Mouse (Mus musculus): ENCODE measurements around the gene Ccdc185.
A peak's percentile ranks its signal among the peaks of the same experiment; 100 is the strongest.

The Ccdc185 gene

GRCm38 (mm10) chr1:182758783-182759182 lies 9.8 kb upstream of the Ccdc185 start:
- Histone ChIP-seq H3K9me3 (ENCODE audit: low read length) (no peaks in the 10 kb centered on the region), H3K4me1 (replicated peaks; ENCODE audit: low read depth, low read length) (peaks cover 13% of the 10 kb centered on the region), H3K27me3 (ENCODE audit: insufficient read depth, low read length) (peaks cover 41% of the 10 kb centered on the region), H3K36me3 (ENCODE audit: insufficient read depth, low read length) (no peaks in the 10 kb centered on the region), H3K4me3 (replicated peaks; ENCODE audit: low read length) (no peak overlapping the region)
- TF ChIP-seq POU5F1 (IDR thresholded peaks at IDR 0.05; ENCODE audit: borderline replicate concordance, low read length) (no peak), NANOG (IDR thresholded peaks at IDR 0.05; ENCODE audit: borderline replicate concordance, low read length) (no peak)

- Histone ChIP-seq H3K36me3 (ENCODE audit: insufficient read depth, low read length) (no peaks in the 10 kb centered on the region), H3K27me3 (ENCODE audit: insufficient read depth, low read length) (peaks cover 30% of the 10 kb centered on the region), H3K4me1 (replicated peaks; ENCODE audit: low read depth, low read length) (peaks cover 4% of the 10 kb centered on the region), H3K4me3 (replicated peaks; ENCODE audit: low read length) (no peak overlapping the region), H3K9me3 (ENCODE audit: low read length) (no peaks in the 10 kb centered on the region)
- TF ChIP-seq NANOG (IDR thresholded peaks at IDR 0.05; ENCODE audit: borderline replicate concordance, low read length) (no peak), CTCF (conservative IDR thresholded peaks at IDR 0.05; ENCODE audit: low read length) (no peak), POU5F1 (IDR thresholded peaks at IDR 0.05; ENCODE audit: borderline replicate concordance, low read length) (no peak)
Observed at GRCm38 (mm10) chr1:182754865-182755264, 5.9 kb upstream of the Ccdc185 start.

- peaks cover 9% of the 10 kb centered on the region for H3K4me1 ChIP-seq (replicated peaks; ENCODE audit: low read depth, low read length)
- H3K9me3 ChIP-seq (ENCODE audit: low read length): no peaks in the 10 kb centered on the region
- peaks cover 36% of the 10 kb centered on the region for H3K27me3 ChIP-seq (ENCODE audit: insufficient read depth, low read length)
- H3K36me3 ChIP-seq (ENCODE audit: insufficient read depth, low read length): no peaks in the 10 kb centered on the region
- TF ChIP-seq CTCF (conservative IDR thresholded peaks at IDR 0.05; ENCODE audit: low read length): no peak
- no peak for TF ChIP-seq NANOG (IDR thresholded peaks at IDR 0.05; ENCODE audit: borderline replicate concordance, low read length)
- TF ChIP-seq POU5F1 (IDR thresholded peaks at IDR 0.05; ENCODE audit: borderline replicate concordance, low read length): no peak
- no peak overlapping the region for H3K4me3 ChIP-seq (replicated peaks; ENCODE audit: low read length)
Observed at GRCm38 (mm10) chr1:182753694-182754093, 4.7 kb upstream of the Ccdc185 start.

GRCm38 (mm10) chr1:182751301-182751700 lies 2.3 kb upstream of the Ccdc185 start:
- TF ChIP-seq POU5F1 (IDR thresholded peaks at IDR 0.05; ENCODE audit: borderline replicate concordance, low read length) (no peak), NANOG (IDR thresholded peaks at IDR 0.05; ENCODE audit: borderline replicate concordance, low read length) (no peak), CTCF (conservative IDR thresholded peaks at IDR 0.05; ENCODE audit: low read length) (no peak)
- peaks cover 60% of the 10 kb centered on the region for H3K27me3 ChIP-seq (ENCODE audit: insufficient read depth, low read length)
- H3K36me3 ChIP-seq (ENCODE audit: insufficient read depth, low read length): no peaks in the 10 kb centered on the region
- H3K4me1 ChIP-seq (replicated peaks; ENCODE audit: low read depth, low read length): peaks cover 26% of the 10 kb centered on the region
- no peak overlapping the region for H3K4me3 ChIP-seq (replicated peaks; ENCODE audit: low read length)
- no peaks in the 10 kb centered on the region for H3K9me3 ChIP-seq (ENCODE audit: low read length)

GRCm38 (mm10) chr1:182747834-182748233 lies 1.1 kb downstream of the Ccdc185 start:
- H3K9me3 ChIP-seq (ENCODE audit: low read length): no peaks in the 10 kb centered on the region
- H3K4me1 ChIP-seq (replicated peaks; ENCODE audit: low read depth, low read length): peaks cover 26% of the 10 kb centered on the region
- no peak for TF ChIP-seq CTCF (conservative IDR thresholded peaks at IDR 0.05; ENCODE audit: low read length)
- TF ChIP-seq NANOG (IDR thresholded peaks at IDR 0.05; ENCODE audit: borderline replicate concordance, low read length): no peak
- TF ChIP-seq POU5F1 (IDR thresholded peaks at IDR 0.05; ENCODE audit: borderline replicate concordance, low read length): no peak
- peak overlapping the region; percentile 69 for H3K4me3 ChIP-seq (replicated peaks; ENCODE audit: low read length)
- H3K36me3 ChIP-seq (ENCODE audit: insufficient read depth, low read length): no peaks in the 10 kb centered on the region
- peaks cover 54% of the 10 kb centered on the region for H3K27me3 ChIP-seq (ENCODE audit: insufficient read depth, low read length)

DNA sequence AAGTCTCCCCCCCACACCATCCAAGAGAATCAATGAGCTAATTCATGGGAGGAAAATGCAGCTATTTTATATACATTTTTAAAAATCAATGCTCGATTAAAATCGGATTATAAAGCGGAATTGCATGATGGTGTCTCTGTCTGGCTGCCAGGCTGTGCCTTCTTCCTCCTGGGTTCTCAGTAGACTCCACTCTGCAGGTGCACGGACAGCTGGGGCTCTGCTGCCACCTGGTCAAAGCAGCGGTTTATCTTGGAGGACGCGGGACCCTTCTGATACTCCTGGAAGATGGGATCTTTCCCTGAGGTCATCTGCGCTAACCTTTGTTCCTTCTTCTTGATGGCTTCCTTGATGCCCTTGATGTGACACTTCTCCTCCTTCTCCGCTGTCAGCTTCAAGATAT lies 1.9 kb downstream of the Ccdc185 start:
- H3K4me1 ChIP-seq (replicated peaks; ENCODE audit: low read depth, low read length): peaks cover 26% of the 10 kb centered on the region
- H3K9me3 ChIP-seq (ENCODE audit: low read length): no peaks in the 10 kb centered on the region
- no peaks in the 10 kb centered on the region for H3K36me3 ChIP-seq (ENCODE audit: insufficient read depth, low read length)
- H3K4me3 ChIP-seq (replicated peaks; ENCODE audit: low read length): peak overlapping the region; percentile 69
- H3K27me3 ChIP-seq (ENCODE audit: insufficient read depth, low read length): peaks cover 54% of the 10 kb centered on the region
- no peak for TF ChIP-seq NANOG (IDR thresholded peaks at IDR 0.05; ENCODE audit: borderline replicate concordance, low read length)
- no peak for TF ChIP-seq POU5F1 (IDR thresholded peaks at IDR 0.05; ENCODE audit: borderline replicate concordance, low read length)

GRCm38 (mm10) chr1:182735891-182736290 lies 13.1 kb downstream of the Ccdc185 start:
- Histone ChIP-seq H3K4me1 (replicated peaks; ENCODE audit: low read depth, low read length) (no peaks in the 10 kb centered on the region), H3K9me3 (ENCODE audit: low read length) (0 out of 2 replicates have a peak, but pooled peaks cover 5% of the 10 kb centered on the region), H3K36me3 (ENCODE audit: insufficient read depth, low read length) (no peaks in the 10 kb centered on the region), H3K4me3 (replicated peaks; ENCODE audit: low read length) (no peak overlapping the region), H3K27me3 (ENCODE audit: insufficient read depth, low read length) (0 out of 2 replicates have a peak, but pooled peaks cover 3% of the 10 kb centered on the region)
- TF ChIP-seq CTCF (conservative IDR thresholded peaks at IDR 0.05; ENCODE audit: low read length) (no peak), NANOG (IDR thresholded peaks at IDR 0.05; ENCODE audit: borderline replicate concordance, low read length) (no peak), POU5F1 (IDR thresholded peaks at IDR 0.05; ENCODE audit: borderline replicate concordance, low read length) (no peak)

DNA sequence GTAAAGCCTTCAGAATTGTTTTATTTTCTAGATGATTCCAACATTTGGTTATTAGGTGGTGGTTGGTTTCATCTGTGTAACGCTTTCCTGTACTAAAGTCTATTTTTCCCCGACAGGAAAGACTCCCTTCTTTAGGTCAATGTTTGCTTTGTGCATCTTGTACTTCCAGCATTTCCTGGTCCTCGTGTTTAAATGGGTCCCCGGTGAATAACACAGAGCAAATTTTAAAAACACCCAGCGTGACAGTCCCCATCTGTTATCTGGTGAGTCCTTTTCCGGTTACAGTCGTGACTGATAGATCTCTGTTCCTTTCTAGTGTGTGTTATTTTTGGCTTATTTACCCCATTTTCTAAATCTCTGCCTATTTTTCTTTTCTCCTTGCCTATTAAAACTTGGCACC lies 16.3 kb downstream of the Ccdc185 start:
- no peak for TF ChIP-seq NANOG (IDR thresholded peaks at IDR 0.05; ENCODE audit: borderline replicate concordance, low read length)
- H3K4me1 ChIP-seq (replicated peaks; ENCODE audit: low read depth, low read length): no peaks in the 10 kb centered on the region
- H3K36me3 ChIP-seq (ENCODE audit: insufficient read depth, low read length): no peaks in the 10 kb centered on the region
- no peak overlapping the region for H3K4me3 ChIP-seq (replicated peaks; ENCODE audit: low read length)
- H3K27me3 ChIP-seq (ENCODE audit: insufficient read depth, low read length): peaks cover 10% of the 10 kb centered on the region; the same call in 1 of the 2 replicates
- H3K9me3 ChIP-seq (ENCODE audit: low read length): no peaks in the 10 kb centered on the region

DNA sequence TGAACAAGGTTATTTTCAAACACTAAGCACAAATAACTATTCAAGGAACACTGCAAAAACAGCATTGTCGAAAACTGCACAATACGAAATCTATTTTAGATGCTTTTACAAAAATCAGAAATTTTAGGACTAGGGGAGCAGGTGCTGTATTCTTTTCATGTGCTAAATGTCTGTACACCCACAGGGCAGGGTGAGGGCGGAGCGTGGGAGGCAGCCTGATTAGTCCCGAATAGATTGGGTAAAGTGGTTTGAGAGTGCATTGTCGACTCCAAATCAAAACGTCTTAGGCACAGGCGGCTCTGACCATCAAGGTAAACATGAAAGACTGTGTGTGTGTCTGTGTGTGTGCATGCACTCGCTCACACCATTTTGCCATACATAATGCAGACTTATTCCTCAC lies 20.0 kb downstream of the Ccdc185 start:
- H3K36me3 ChIP-seq (ENCODE audit: insufficient read depth, low read length): no peaks in the 10 kb centered on the region
- TF ChIP-seq CTCF (conservative IDR thresholded peaks at IDR 0.05; ENCODE audit: low read length) (no peak), NANOG (IDR thresholded peaks at IDR 0.05; ENCODE audit: borderline replicate concordance, low read length) (no peak), POU5F1 (IDR thresholded peaks at IDR 0.05; ENCODE audit: borderline replicate concordance, low read length) (no peak)
- H3K9me3 ChIP-seq (ENCODE audit: low read length): no peaks in the 10 kb centered on the region
- peaks cover 8% of the 10 kb centered on the region; the same call in 1 of the 2 replicates for H3K27me3 ChIP-seq (ENCODE audit: insufficient read depth, low read length)
- H3K4me3 ChIP-seq (replicated peaks; ENCODE audit: low read length): no peak overlapping the region
- no peaks in the 10 kb centered on the region for H3K4me1 ChIP-seq (replicated peaks; ENCODE audit: low read depth, low read length)

All from E14TG2a.4 (cell line).